19 mouse cellular contexts compared by ENCODE assay signal in the genomic region with DNA sequence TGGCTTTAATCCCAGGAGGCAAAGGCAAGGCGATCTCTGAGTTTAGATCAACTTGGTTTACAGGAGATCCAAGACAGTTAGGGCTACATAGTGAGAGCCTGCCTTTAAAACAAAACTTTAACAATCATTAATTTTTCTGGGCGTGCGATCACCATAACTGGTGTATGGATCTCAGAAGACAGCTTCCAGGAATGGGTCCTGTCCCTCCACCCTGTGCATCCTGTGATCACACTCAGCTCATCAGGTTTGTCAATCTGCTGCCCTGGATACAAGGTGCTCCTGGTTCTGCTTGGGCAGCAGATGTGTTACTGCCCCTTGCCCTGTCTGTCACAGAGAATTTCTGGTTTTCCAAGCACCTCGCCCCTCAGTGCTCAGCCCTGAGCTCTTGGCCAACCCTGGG. TPM values are rescaled to one million over a fixed set of nuclear protein-coding genes. Genes with fewer than 3 reads are reported as not detected.
A peak's percentile ranks its signal among the peaks of the same experiment; 100 is the strongest.
DNase-seq lines count a peak whose midpoint lies in the region; ATAC-seq lines count a peak whose summit lies in the region.
"Had no signal": no experiment of that assay in that cellular context is flagged by ENCODE, and none has a peak within 500 bp of the region (broad histone marks: within the 10 kb centered on the region; RNA-seq: fewer than 3 reads in every experiment).

No protein-coding gene starts in this region.

- H3K9ac ChIP-seq in hindbrain, embryonic 13.5 days = no peak overlapping the region
- no peak overlapping the region for H3K9ac ChIP-seq in hindbrain, embryonic 11.5 days (ENCODE audit: low read depth, low read length)
- no peak overlapping the region for H3K9ac ChIP-seq in midbrain, embryonic 15.5 days
- H3K9ac ChIP-seq in embryonic facial prominence, embryonic 13.5 days = no peak overlapping the region; the same call in 1 of the 2 replicates
- no peak overlapping the region for H3K9ac ChIP-seq in forebrain, embryonic 15.5 days (replicated peaks)

- ATAC-seq in hindbrain, embryonic 13.5 days (ENCODE audit: low FRiP score) = no peak
- ATAC-seq in hindbrain, embryonic 11.5 days (ENCODE audit: low FRiP score) = no peak
- no peak for ATAC-seq in midbrain, embryonic 15.5 days (replicated peaks)
- no peak for ATAC-seq in embryonic facial prominence, embryonic 13.5 days (ENCODE audit: insufficient number of reproducible peaks, insufficient read depth, low FRiP score, low TSS enrichment, low read depth)
- no peak for ATAC-seq in forebrain, embryonic 15.5 days (replicated peaks)

- peaks cover 10% of the 10 kb centered on the region for H3K4me1 ChIP-seq in hindbrain, embryonic 13.5 days (replicated peaks)
- no peaks in the 10 kb centered on the region for H3K4me1 ChIP-seq in hindbrain, embryonic 11.5 days (replicated peaks; ENCODE audit: control insufficient read depth, insufficient read depth, low read length)
- peaks cover 25% of the 10 kb centered on the region for H3K4me1 ChIP-seq in midbrain, embryonic 10.5 days
- peaks cover 9% of the 10 kb centered on the region for H3K4me1 ChIP-seq in midbrain, embryonic 15.5 days
- peaks cover 8% of the 10 kb centered on the region; the same call in 1 of the 2 replicates for H3K4me1 ChIP-seq in embryonic facial prominence, embryonic 13.5 days
- peaks cover 5% of the 10 kb centered on the region; the same call in 1 of the 2 replicates for H3K4me1 ChIP-seq in forebrain, embryonic 15.5 days

- 89% methylated on average over 4 of the region's 4 CpGs for WGBS in hindbrain, embryonic 13.5 days
- 85% methylated on average over 4 of the region's 4 CpGs for WGBS in hindbrain, embryonic 11.5 days
- WGBS in midbrain, embryonic 10.5 days = 87% methylated on average over 4 of the region's 4 CpGs
- 86% methylated on average over 4 of the region's 4 CpGs for WGBS in midbrain, embryonic 15.5 days
- 87% methylated on average over 4 of the region's 4 CpGs for WGBS in embryonic facial prominence, embryonic 13.5 days
- WGBS in forebrain, embryonic 15.5 days = 85% methylated on average over 4 of the region's 4 CpGs

- peaks cover 24% of the 10 kb centered on the region; the same call in 1 of the 2 replicates for H3K27me3 ChIP-seq in hindbrain, embryonic 13.5 days
- no peaks in the 10 kb centered on the region for H3K27me3 ChIP-seq in hindbrain, embryonic 11.5 days (ENCODE audit: control insufficient read depth, insufficient read depth, low read length)
- peaks cover 33% of the 10 kb centered on the region for H3K27me3 ChIP-seq in midbrain, embryonic 10.5 days (ENCODE audit: low read depth, poor library complexity, severe bottlenecking)
- 0 out of 2 replicates have a peak, but pooled peaks cover 2% of the 10 kb centered on the region for H3K27me3 ChIP-seq in midbrain, embryonic 15.5 days (replicated peaks)
- H3K27me3 ChIP-seq in embryonic facial prominence, embryonic 13.5 days = peaks cover 16% of the 10 kb centered on the region
- H3K27me3 ChIP-seq in forebrain, embryonic 15.5 days = 0 out of 2 replicates have a peak, but pooled peaks cover 3% of the 10 kb centered on the region

- no peak overlapping the region for H3K4me3 ChIP-seq in hindbrain, embryonic 13.5 days
- H3K4me3 ChIP-seq in hindbrain, embryonic 11.5 days (ENCODE audit: low read depth, low read length) = no peak overlapping the region
- peak overlapping the region; percentile 59; the same call in 1 of the 2 replicates for H3K4me3 ChIP-seq in midbrain, embryonic 10.5 days
- no peak overlapping the region for H3K4me3 ChIP-seq in midbrain, embryonic 15.5 days
- no peak overlapping the region for H3K4me3 ChIP-seq in embryonic facial prominence, embryonic 13.5 days
- no peak overlapping the region for H3K4me3 ChIP-seq in forebrain, embryonic 15.5 days

- DNase-seq in hindbrain, embryonic 11.5 days (ENCODE audit: low spot score) = no peak
- no peak for DNase-seq in midbrain, embryonic 10.5 days (ENCODE audit: low spot score)
- peak; percentile 33 to 37 for DNase-seq in B cell, adult 2 months
- DNase-seq in left cerebral cortex, postnatal 25 days (ENCODE audit: low spot score in 2 of 2) = no peak
- DNase-seq: cerebellum, postnatal 14 days; embryo, embryonic 11 days; forebrain, postnatal 0 days; gastrocnemius, adult 2 months; heart, adult 18-20 months; layer of hippocampus, postnatal 36 days; left cerebral cortex, postnatal 4 days; lung, postnatal 10 days had no signal

- no peaks in the 10 kb centered on the region for H3K9me3 ChIP-seq in hindbrain, embryonic 13.5 days
- H3K9me3 ChIP-seq in hindbrain, embryonic 11.5 days (ENCODE audit: control insufficient read depth, low read length) = no peaks in the 10 kb centered on the region
- no peaks in the 10 kb centered on the region for H3K9me3 ChIP-seq in midbrain, embryonic 10.5 days (replicated peaks)
- no peaks in the 10 kb centered on the region for H3K9me3 ChIP-seq in midbrain, embryonic 15.5 days
- H3K9me3 ChIP-seq in embryonic facial prominence, embryonic 13.5 days = no peaks in the 10 kb centered on the region
- H3K9me3 ChIP-seq in forebrain, embryonic 15.5 days = no peaks in the 10 kb centered on the region
- H3K9me3 ChIP-seq: G1E; liver, embryonic 15.5 days had no signal

- no peaks in the 10 kb centered on the region for H3K36me3 ChIP-seq in hindbrain, embryonic 13.5 days
- H3K36me3 ChIP-seq in hindbrain, embryonic 11.5 days (ENCODE audit: control insufficient read depth, insufficient read depth, low read length) = no peaks in the 10 kb centered on the region
- H3K36me3 ChIP-seq in midbrain, embryonic 10.5 days = no peaks in the 10 kb centered on the region
- H3K36me3 ChIP-seq in midbrain, embryonic 15.5 days (replicated peaks) = no peaks in the 10 kb centered on the region
- no peaks in the 10 kb centered on the region for H3K36me3 ChIP-seq in embryonic facial prominence, embryonic 13.5 days
- no peaks in the 10 kb centered on the region for H3K36me3 ChIP-seq in forebrain, embryonic 15.5 days
- H3K36me3 ChIP-seq: liver, embryonic 15.5 days had no signal

- no peak overlapping the region for H3K27ac ChIP-seq in hindbrain, embryonic 13.5 days
- H3K27ac ChIP-seq in hindbrain, embryonic 11.5 days (ENCODE audit: low read depth, low read length) = no peak overlapping the region
- no peak overlapping the region for H3K27ac ChIP-seq in midbrain, embryonic 10.5 days (replicated peaks)
- no peak overlapping the region for H3K27ac ChIP-seq in midbrain, embryonic 15.5 days
- H3K27ac ChIP-seq in embryonic facial prominence, embryonic 13.5 days = no peak overlapping the region
- no peak overlapping the region for H3K27ac ChIP-seq in forebrain, embryonic 15.5 days (replicated peaks)
- H3K27ac ChIP-seq: liver, embryonic 15.5 days had no signal

- 0 out of 2 replicates have a peak overlapping the region, but pooled peaks have one; percentile 69 for H3K4me2 ChIP-seq in hindbrain, embryonic 13.5 days
- H3K4me2 ChIP-seq in hindbrain, embryonic 11.5 days (replicated peaks; ENCODE audit: low read depth, low read length) = no peak overlapping the region
- no peak overlapping the region for H3K4me2 ChIP-seq in midbrain, embryonic 15.5 days
- 0 out of 2 replicates have a peak overlapping the region, but pooled peaks have one; percentile 81 for H3K4me2 ChIP-seq in embryonic facial prominence, embryonic 13.5 days
- H3K4me2 ChIP-seq in forebrain, embryonic 15.5 days (replicated peaks) = no peak overlapping the region

- intact Hi-C loops in left cerebral cortex, postnatal 25 days (cut with DNase I) = no loop called here

RNA-seq across cellular contexts. Expression of a gene that starts 12.9 kb away (rescaled TPM):
- 44.3 and 52.3 TPM in 2 replicates for polyA plus RNA-seq in hindbrain, embryonic 13.5 days (2015; fragmentation: Nextera tagmentation; extraction: Ambion mirVana)
- 22.3 and 24.3 TPM in 2 replicates for polyA plus RNA-seq in hindbrain, embryonic 11.5 days (2014; fragmentation: Nextera tagmentation; extraction: Ambion mirVana)
- polyA plus RNA-seq in midbrain, embryonic 10.5 days (2016; fragmentation: Nextera tagmentation; extraction: Ambion mirVana) = 66.1 and 73.4 TPM in 2 replicates
- 60.9 and 62.0 TPM in 2 replicates for polyA plus RNA-seq in midbrain, embryonic 15.5 days (2015; fragmentation: Nextera tagmentation; extraction: Ambion mirVana)
- polyA plus RNA-seq in embryonic facial prominence, embryonic 13.5 days (2015; fragmentation: Nextera tagmentation; extraction: Ambion mirVana) = 68.5 and 70.5 TPM in 2 replicates
- total RNA-seq in left cerebral cortex, postnatal 25 days (2021) = 10 to 100 TPM; 44.1 to 50.8 TPM
- polyA plus RNA-seq in forebrain, embryonic 15.5 days (2015; fragmentation: Nextera tagmentation; extraction: Ambion mirVana) = 54.2 and 58.1 TPM in 2 replicates

RNA-seq across cellular contexts. Expression of a gene that starts 19.7 kb away (rescaled TPM):
- 0.40 TPM in 2 replicates for polyA plus RNA-seq in hindbrain, embryonic 13.5 days (2015; fragmentation: Nextera tagmentation; extraction: Ambion mirVana)
- polyA plus RNA-seq in hindbrain, embryonic 11.5 days (2014; fragmentation: Nextera tagmentation; extraction: Ambion mirVana) = 0.28 and 0.32 TPM in 2 replicates
- polyA plus RNA-seq in midbrain, embryonic 10.5 days (2016; fragmentation: Nextera tagmentation; extraction: Ambion mirVana) = 0.46 and 0.86 TPM in 2 replicates
- polyA plus RNA-seq in midbrain, embryonic 15.5 days (2015; fragmentation: Nextera tagmentation; extraction: Ambion mirVana) = 0.37 and 0.56 TPM in 2 replicates
- polyA plus RNA-seq in embryonic facial prominence, embryonic 13.5 days (2015; fragmentation: Nextera tagmentation; extraction: Ambion mirVana) = 2.0 and 4.2 TPM in 2 replicates
- under 1 TPM in 1 of 2 experiments, not detected in 1; 0.57 TPM for total RNA-seq in left cerebral cortex, postnatal 25 days (2021)
- polyA plus RNA-seq in forebrain, embryonic 15.5 days (2015; fragmentation: Nextera tagmentation; extraction: Ambion mirVana) = 0.22 and 0.23 TPM in 2 replicates
- total RNA-seq: megakaryocyte, adult 5-6 weeks had no signal
- polyA plus RNA-seq: liver, embryonic 15.5 days had no signal

RNA-seq across cellular contexts. Expression of a gene that starts 19.9 kb away (rescaled TPM):
- polyA plus RNA-seq in hindbrain, embryonic 13.5 days (2015; fragmentation: Nextera tagmentation; extraction: Ambion mirVana) = 53.6 and 58.2 TPM in 2 replicates
- 48.4 and 49.0 TPM in 2 replicates for polyA plus RNA-seq in hindbrain, embryonic 11.5 days (2014; fragmentation: Nextera tagmentation; extraction: Ambion mirVana)
- polyA plus RNA-seq in midbrain, embryonic 10.5 days (2016; fragmentation: Nextera tagmentation; extraction: Ambion mirVana) = 38.2 and 41.3 TPM in 2 replicates
- 59.1 and 64.8 TPM in 2 replicates for polyA plus RNA-seq in midbrain, embryonic 15.5 days (2015; fragmentation: Nextera tagmentation; extraction: Ambion mirVana)
- 56.1 and 57.4 TPM in 2 replicates for polyA plus RNA-seq in embryonic facial prominence, embryonic 13.5 days (2015; fragmentation: Nextera tagmentation; extraction: Ambion mirVana)
- 10 to 100 TPM; 46.8 to 51.0 TPM for total RNA-seq in left cerebral cortex, postnatal 25 days (2021)
- polyA plus RNA-seq in forebrain, embryonic 15.5 days (2015; fragmentation: Nextera tagmentation; extraction: Ambion mirVana) = 48.4 and 50.3 TPM in 2 replicates

RNA-seq across cellular contexts. Expression of a gene that starts 20.3 kb away (rescaled TPM):
- polyA plus RNA-seq in hindbrain, embryonic 13.5 days (2015; fragmentation: Nextera tagmentation; extraction: Ambion mirVana) = 12.5 and 14.3 TPM in 2 replicates
- polyA plus RNA-seq in hindbrain, embryonic 11.5 days (2014; fragmentation: Nextera tagmentation; extraction: Ambion mirVana) = 10.9 and 14.6 TPM in 2 replicates
- 16.1 and 18.1 TPM in 2 replicates for polyA plus RNA-seq in midbrain, embryonic 10.5 days (2016; fragmentation: Nextera tagmentation; extraction: Ambion mirVana)
- polyA plus RNA-seq in midbrain, embryonic 15.5 days (2015; fragmentation: Nextera tagmentation; extraction: Ambion mirVana) = 13.4 and 14.2 TPM in 2 replicates
- 26.4 and 27.5 TPM in 2 replicates for polyA plus RNA-seq in embryonic facial prominence, embryonic 13.5 days (2015; fragmentation: Nextera tagmentation; extraction: Ambion mirVana)
- total RNA-seq in left cerebral cortex, postnatal 25 days (2021) = 10 to 100 TPM; 10.2 to 12.4 TPM
- 11.5 and 13.4 TPM in 2 replicates for polyA plus RNA-seq in forebrain, embryonic 15.5 days (2015; fragmentation: Nextera tagmentation; extraction: Ambion mirVana)

RNA-seq across cellular contexts. Expression of a gene that starts 28.1 kb away (rescaled TPM):
- 32.6 and 36.4 TPM in 2 replicates for polyA plus RNA-seq in hindbrain, embryonic 13.5 days (2015; fragmentation: Nextera tagmentation; extraction: Ambion mirVana)
- 16.7 and 19.2 TPM in 2 replicates for polyA plus RNA-seq in hindbrain, embryonic 11.5 days (2014; fragmentation: Nextera tagmentation; extraction: Ambion mirVana)
- polyA plus RNA-seq in midbrain, embryonic 10.5 days (2016; fragmentation: Nextera tagmentation; extraction: Ambion mirVana) = 28.4 and 30.7 TPM in 2 replicates
- 36.7 and 39.1 TPM in 2 replicates for polyA plus RNA-seq in midbrain, embryonic 15.5 days (2015; fragmentation: Nextera tagmentation; extraction: Ambion mirVana)
- polyA plus RNA-seq in embryonic facial prominence, embryonic 13.5 days (2015; fragmentation: Nextera tagmentation; extraction: Ambion mirVana) = 26.7 and 28.4 TPM in 2 replicates
- 10 to 100 TPM; 21.7 to 21.9 TPM for total RNA-seq in left cerebral cortex, postnatal 25 days (2021)
- 43.0 and 43.3 TPM in 2 replicates for polyA plus RNA-seq in forebrain, embryonic 15.5 days (2015; fragmentation: Nextera tagmentation; extraction: Ambion mirVana)

Comparison
In these comparisons a context has a peak if more than half of its experiments do, and no peak if none do; other contexts are left out.
1. H3K4me2 ChIP-seq: peak in hindbrain, embryonic 13.5 days (single experiment) and embryonic facial prominence, embryonic 13.5 days (single experiment); none in hindbrain, embryonic 11.5 days (single experiment), midbrain, embryonic 15.5 days (single experiment) and forebrain, embryonic 15.5 days (single experiment).
2. DNase-seq: peak in B cell, adult 2 months (2 of 2); none in hindbrain, embryonic 11.5 days (single experiment), midbrain, embryonic 10.5 days (single experiment) and left cerebral cortex, postnatal 25 days (0 of 2).